Mouse (Mus musculus) MEL (cell line): ENCODE measurements around the gene Dagla. TPM values are rescaled to one million over a fixed set of nuclear protein-coding genes. Genes with fewer than 3 reads are reported as not detected.

Source experiments
- DNase-seq: peaks from one replicate; pipeline ENCODE4 v3.0.0; 2011; ENCODE audit warnings: low read depth, low spot score
- H3K27ac ChIP-seq: 2 replicates; pipeline ENCODE4 v1.5.1; 2012; ENCODE audit warnings: low read depth, mild to moderate bottlenecking, control low read depth, low read length, moderate library complexity; ENCODE audit not compliant: control insufficient read depth
- H3K27me3 ChIP-seq, 2 experiments: fragments of 150-350 bp in 1 of 2; sonication (generic) in 1 of 2; 2 replicates each; pipeline ENCODE4 v1.6.1; 2012; ENCODE audit warnings: low read length in 2 of 2, mild to moderate bottlenecking in 2 of 2, improper control_type of control experiment in 1 of 2, moderate library complexity in 1 of 2; ENCODE audit not compliant: insufficient read depth in 2 of 2, control insufficient read depth in 1 of 2
- H3K36me3 ChIP-seq, 2 experiments: 2 replicates each; pipeline ENCODE4 v1.6.1; 2012 to 2014; ENCODE audit warnings: low read length in 2 of 2, improper control_type of control experiment in 1 of 2, inconsistent platforms in 1 of 2, mild to moderate bottlenecking in 1 of 2; ENCODE audit not compliant: insufficient read depth in 2 of 2, control insufficient read depth in 1 of 2
- H3K4me1 ChIP-seq, 2 experiments: fragments of 150-350 bp in 1 of 2; sonication (generic) in 1 of 2; 2 replicates each; pipeline ENCODE4 v1.6.1; 2012; ENCODE audit warnings: low read length in 2 of 2, improper control_type of control experiment in 1 of 2, mild to moderate bottlenecking in 1 of 2; ENCODE audit not compliant: insufficient read depth in 2 of 2, control insufficient read depth in 1 of 2
- H3K4me3 ChIP-seq, 2 experiments: fragments of 150-350 bp in 1 of 2; sonication (generic) in 1 of 2; 2 replicates each; pipeline ENCODE4 v1.5.1; 2012; ENCODE audit warnings: low read depth in 2 of 2, low read length in 2 of 2, mild to moderate bottlenecking in 2 of 2, moderate library complexity in 2 of 2, control low read depth in 1 of 2, improper control_type of control experiment in 1 of 2; ENCODE audit not compliant: control insufficient read depth in 1 of 2, insufficient read depth in 1 of 2
- H3K79me2 ChIP-seq: 2 replicates; pipeline ENCODE4 v1.6.1; 2012; ENCODE audit warnings: mild to moderate bottlenecking, low read length, moderate library complexity; ENCODE audit not compliant: control insufficient read depth, poor library complexity, insufficient read depth
- H3K9ac ChIP-seq: 2 replicates; pipeline ENCODE4 v1.6.1; 2012; ENCODE audit warnings: low read depth, mild to moderate bottlenecking, control low read depth, low read length, moderate library complexity; ENCODE audit not compliant: control insufficient read depth, poor library complexity, severe bottlenecking
- H3K9me3 ChIP-seq: fragments of 150-350 bp; sonication (generic); replicated peaks from 2 replicates; pipeline ENCODE4 v1.6.1; 2012; ENCODE audit warnings: mild to moderate bottlenecking, low read length, improper control_type of control experiment, moderate library complexity; ENCODE audit not compliant: insufficient read depth
- BHLHE40 ChIP-seq: IDR thresholded peaks from 2 replicates; pipeline ENCODE4 v1.6.1; 2012; ENCODE audit warnings: low read depth, mild to moderate bottlenecking, inconsistent platforms, low read length, improper control_type of control experiment, borderline replicate concordance
- CHD2 ChIP-seq: IDR thresholded peaks from 2 replicates; pipeline ENCODE4 v1.6.1; 2011; ENCODE audit warnings: low read length, improper control_type of control experiment
- CTCF ChIP-seq, 3 experiments: IDR thresholded peaks in 2 of 3; conservative IDR thresholded peaks in 1 of 3; 2 replicates each; pipeline ENCODE4 v1.5.1; 2011 to 2012; ENCODE audit warnings: low read length in 3 of 3, low read depth in 2 of 3, mild to moderate bottlenecking in 2 of 3, improper control_type of control experiment in 1 of 3, inconsistent platforms in 1 of 3, mixed read lengths in 1 of 3, moderate library complexity in 1 of 3; ENCODE audit not compliant: control insufficient read depth in 1 of 3, insufficient read depth in 1 of 3, poor library complexity in 1 of 3, severe bottlenecking in 1 of 3
- E2F4 ChIP-seq: IDR thresholded peaks from 2 replicates; pipeline ENCODE4 v1.6.1; 2011; ENCODE audit warnings: low read depth, low read length, improper control_type of control experiment, borderline replicate concordance
- EP300 ChIP-seq, 2 experiments: IDR thresholded peaks; 2 replicates each; pipeline ENCODE4 v1.6.1; 2011; ENCODE audit warnings: improper control_type of control experiment in 2 of 2, low read length in 2 of 2, low read depth in 1 of 2, mild to moderate bottlenecking in 1 of 2
- GABPA ChIP-seq: IDR thresholded peaks from 2 replicates; pipeline ENCODE4 v1.6.1; 2012; ENCODE audit warnings: low read depth, mild to moderate bottlenecking, inconsistent platforms, low read length, improper control_type of control experiment, moderate library complexity
- GATA1 ChIP-seq: IDR thresholded peaks from 2 replicates; pipeline ENCODE4 v1.6.1; 2011; ENCODE audit warnings: low read depth, low read length, improper control_type of control experiment
- HCFC1 ChIP-seq: IDR thresholded peaks from 2 replicates; pipeline ENCODE4 v1.6.1; 2012; ENCODE audit warnings: low read depth, mild to moderate bottlenecking, inconsistent platforms, low read length, improper control_type of control experiment, moderate library complexity
- JUND ChIP-seq: IDR thresholded peaks from 2 replicates; pipeline ENCODE4 v1.6.1; 2011; ENCODE audit warnings: low read depth, mild to moderate bottlenecking, improper control_type of control experiment, low read length
- KAT2A ChIP-seq: conservative IDR thresholded peaks from 2 replicates; pipeline ENCODE4 v1.6.1; 2012; ENCODE audit warnings: low read depth, low read length, improper control_type of control experiment, inconsistent platforms
- MAZ ChIP-seq: IDR thresholded peaks from 2 replicates; pipeline ENCODE4 v1.6.1; 2012; ENCODE audit warnings: low read depth, mild to moderate bottlenecking, inconsistent platforms, low read length, improper control_type of control experiment
- MEF2A ChIP-seq: IDR thresholded peaks from 2 replicates; pipeline ENCODE4 v1.6.1; 2014; ENCODE audit warnings: low read depth, mild to moderate bottlenecking, inconsistent platforms, low read length, improper control_type of control experiment; ENCODE audit not compliant: poor library complexity, insufficient replicate concordance, severe bottlenecking; ENCODE audit errors: extremely low read depth
- MXI1 ChIP-seq: IDR thresholded peaks from 2 replicates; pipeline ENCODE4 v1.6.1; 2011; ENCODE audit warnings: mild to moderate bottlenecking, low read depth, low read length, improper control_type of control experiment
- MYB ChIP-seq: IDR thresholded peaks from 2 replicates; pipeline ENCODE4 v1.6.1; 2011; ENCODE audit warnings: mild to moderate bottlenecking, low read depth, low read length, improper control_type of control experiment
- MYC ChIP-seq: IDR thresholded peaks from 2 replicates; pipeline ENCODE4 v1.6.1; 2011; ENCODE audit warnings: low read depth, mild to moderate bottlenecking, low read length, improper control_type of control experiment, moderate library complexity
- NELFE ChIP-seq: IDR thresholded peaks from 2 replicates; pipeline ENCODE4 v1.6.1; 2011; ENCODE audit warnings: low read depth, low read length, improper control_type of control experiment
- NRF1 ChIP-seq: IDR thresholded peaks from 2 replicates; pipeline ENCODE4 v1.6.1; 2014; ENCODE audit warnings: low read depth, mild to moderate bottlenecking, inconsistent platforms, low read length, improper control_type of control experiment, moderate library complexity; ENCODE audit not compliant: poor library complexity, insufficient read depth, severe bottlenecking
- POLR2A ChIP-seq, 2 experiments: IDR thresholded peaks; 2 replicates each; pipeline ENCODE4 v1.6.1; 2011 to 2012; ENCODE audit warnings: low read length in 2 of 2, mild to moderate bottlenecking in 2 of 2, control low read depth in 1 of 2, improper control_type of control experiment in 1 of 2, low read depth in 1 of 2, moderate library complexity in 1 of 2; ENCODE audit not compliant: control insufficient read depth in 1 of 2, insufficient read depth in 1 of 2, poor library complexity in 1 of 2
- POLR2AphosphoS2 ChIP-seq: IDR thresholded peaks from 2 replicates; pipeline ENCODE4 v1.6.1; 2011; ENCODE audit warnings: low read length, improper control_type of control experiment
- POLR2AphosphoS5 ChIP-seq: IDR thresholded peaks from 2 replicates; pipeline ENCODE4 v1.6.1; 2012; ENCODE audit warnings: low read depth, borderline replicate concordance, mild to moderate bottlenecking, inconsistent platforms, low read length, moderate library complexity, mixed read lengths
- RAD21 ChIP-seq: IDR thresholded peaks from 2 replicates; pipeline ENCODE4 v1.6.1; 2011; ENCODE audit warnings: mild to moderate bottlenecking, low read depth, low read length, improper control_type of control experiment
- RCOR1 ChIP-seq: IDR thresholded peaks from 2 replicates; pipeline ENCODE4 v1.6.1; 2012; ENCODE audit warnings: low read depth, mild to moderate bottlenecking, inconsistent platforms, low read length, improper control_type of control experiment
- SIN3A ChIP-seq: IDR thresholded peaks from 2 replicates; pipeline ENCODE4 v1.6.1; 2012; ENCODE audit warnings: low read length, improper control_type of control experiment, inconsistent platforms
- TAL1 ChIP-seq: IDR thresholded peaks from 2 replicates; pipeline ENCODE4 v1.6.1; 2012; ENCODE audit warnings: mild to moderate bottlenecking, inconsistent platforms, low read length, moderate library complexity, mixed read lengths
- ZC3H11A ChIP-seq: IDR thresholded peaks from 2 replicates; pipeline ENCODE4 v1.6.1; 2012; ENCODE audit warnings: low read depth, mild to moderate bottlenecking, inconsistent platforms, low read length, improper control_type of control experiment
- ZKSCAN1 ChIP-seq: IDR thresholded peaks from 2 replicates; pipeline ENCODE4 v1.6.1; 2012; ENCODE audit warnings: low read depth, mild to moderate bottlenecking, inconsistent platforms, low read length, improper control_type of control experiment, moderate library complexity
- ZMIZ1 ChIP-seq: IDR thresholded peaks from 2 replicates; pipeline ENCODE4 v1.6.1; 2012; ENCODE audit warnings: low read depth, mild to moderate bottlenecking, inconsistent platforms, low read length, improper control_type of control experiment, moderate library complexity
- ZNF384 ChIP-seq: IDR thresholded peaks from 2 replicates; pipeline ENCODE4 v1.6.1; 2012; ENCODE audit warnings: low read depth, mild to moderate bottlenecking, inconsistent platforms, low read length, improper control_type of control experiment
- polyA plus RNA-seq, 2 experiments: library from polyadenylated mRNA; stranded (reverse) in 1 of 2; unstranded in 1 of 2; fragments of >175 nt in 1 of 2; fragments of >200 nt in 1 of 2; gene quantifications; 2 replicates each; pipeline versions ENCODE4 v1.2.1 to v1.2.4; 2012; ENCODE audit warnings: low replicate concordance in 2 of 2, low read depth in 1 of 2; ENCODE audit not compliant: insufficient read length in 2 of 2, insufficient read depth in 1 of 2, missing spikeins in 1 of 2
- total RNA-seq: library from RNA; depleted of rRNA; stranded (reverse); fragments of 300-350 nt; gene quantifications from 2 replicates; pipeline ENCODE4 v1.2.3, GENCODE M21; 2012

Gene Dagla
- total and polyA plus RNA-seq, 3 experiments = not detected

DNA sequence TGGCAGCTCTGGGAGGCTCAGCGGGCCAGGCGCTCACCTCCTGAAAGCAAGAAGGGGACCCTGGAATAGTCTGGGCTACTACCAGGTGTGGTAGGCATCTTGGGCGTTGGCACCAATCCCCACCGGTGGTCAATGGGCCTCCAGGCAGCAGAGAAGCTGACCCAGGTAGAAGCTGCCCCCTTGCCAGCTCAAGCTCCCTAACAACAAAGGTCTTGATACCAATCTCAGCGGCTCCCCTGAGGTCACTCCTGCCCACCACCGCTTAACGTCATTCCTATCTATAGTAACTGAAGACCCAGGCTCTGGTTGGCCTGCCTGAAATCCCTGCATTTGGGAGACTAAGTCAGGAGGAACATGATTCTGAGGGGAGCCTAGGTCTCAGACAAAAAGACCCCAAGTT, 33.1 kb downstream of the Dagla start:
- no peak for DNase-seq
- TF ChIP-seq GABPA (no peak), ZNF384 (no peak), ZC3H11A (no peak), POLR2AphosphoS2 (no peak), ZKSCAN1 (no peak), SIN3A (no peak), MYC (no peak), CTCF (IDR thresholded peaks at IDR 0.05 in 2 of 3, conservative IDR thresholded peaks at IDR 0.05 in 1 of 3; ENCODE audit: control insufficient read depth in 1 of 3, insufficient read depth in 1 of 3, low read depth in 2 of 3, low read length in 3 of 3, poor library complexity in 1 of 3, severe bottlenecking in 1 of 3) (no peak), MEF2A (no peak), HCFC1 (no peak), BHLHE40 (no peak), POLR2A (IDR thresholded peaks at IDR 0.05; ENCODE audit: control insufficient read depth in 1 of 2, insufficient read depth in 1 of 2, low read depth in 1 of 2, low read length in 2 of 2, poor library complexity in 1 of 2) (no peak), CHD2 (no peak), E2F4 (no peak), MXI1 (no peak), KAT2A (no peak)
- H3K9me3 ChIP-seq = no peaks in the 10 kb centered on the region
- H3K27ac ChIP-seq = no peak overlapping the region
- H3K4me3 ChIP-seq = no peak overlapping the region
- peaks cover 2% of the 10 kb centered on the region in 2 experiments; a peak in 2 of 4 replicates for H3K27me3 ChIP-seq
- H3K4me1 ChIP-seq = no peaks in the 10 kb centered on the region
- H3K79me2 ChIP-seq = no peaks in the 10 kb centered on the region
- H3K36me3 ChIP-seq = no peaks in the 10 kb centered on the region
- no peak overlapping the region for H3K9ac ChIP-seq

DNA sequence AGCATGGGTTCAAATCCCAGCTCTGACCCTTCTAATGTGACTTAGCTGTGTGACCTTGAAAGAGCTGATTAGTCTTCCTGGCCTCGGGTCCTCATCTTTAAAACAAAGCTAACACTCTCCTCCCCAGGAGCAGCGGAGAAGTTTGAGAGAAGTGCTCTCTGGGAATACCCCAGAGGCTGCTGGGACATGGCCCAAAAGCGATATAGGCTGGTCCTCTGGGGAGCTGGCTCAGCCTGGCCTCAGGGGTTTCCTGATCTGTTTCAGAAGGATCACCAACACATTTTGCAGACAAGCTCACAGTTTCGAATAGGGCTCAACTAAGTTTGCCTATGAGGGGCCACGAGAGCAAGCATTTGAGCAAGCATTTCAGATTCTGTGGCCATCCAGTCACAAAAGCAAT, 34.3 kb downstream of the Dagla start:
- no peak for DNase-seq
- Histone ChIP-seq H3K9ac (no peak overlapping the region), H3K36me3 (no peaks in the 10 kb centered on the region), H3K79me2 (no peaks in the 10 kb centered on the region), H3K27me3 (peaks cover 4 to 5% of the 10 kb centered on the region in 2 experiments; a peak in 3 of 4 replicates), H3K4me3 (no peak overlapping the region), H3K9me3 (no peaks in the 10 kb centered on the region), H3K4me1 (no peaks in the 10 kb centered on the region), H3K27ac (no peak overlapping the region)
- no peak for TF ChIP-seq MYB
- TF ChIP-seq POLR2AphosphoS5 = no peak
- no peak for TF ChIP-seq RAD21
- no peak for TF ChIP-seq MYC
- TF ChIP-seq JUND = no peak
- no peak for TF ChIP-seq POLR2AphosphoS2
- TF ChIP-seq SIN3A = no peak
- TF ChIP-seq MEF2A = no peak
- no peak for TF ChIP-seq EP300 (IDR thresholded peaks at IDR 0.05; ENCODE audit: low read depth in 1 of 2, low read length in 2 of 2)
- no peak for TF ChIP-seq GATA1
- no peak for TF ChIP-seq HCFC1
- no peak for TF ChIP-seq CHD2
- TF ChIP-seq NRF1 = no peak
- no peak for TF ChIP-seq NELFE
- no peak for TF ChIP-seq MAZ
- no peak for TF ChIP-seq RCOR1
- no peak for TF ChIP-seq TAL1
- no peak for TF ChIP-seq ZMIZ1
